Comparison of ENCODE assay signal across 8 mouse cellular contexts in the genomic region with DNA sequence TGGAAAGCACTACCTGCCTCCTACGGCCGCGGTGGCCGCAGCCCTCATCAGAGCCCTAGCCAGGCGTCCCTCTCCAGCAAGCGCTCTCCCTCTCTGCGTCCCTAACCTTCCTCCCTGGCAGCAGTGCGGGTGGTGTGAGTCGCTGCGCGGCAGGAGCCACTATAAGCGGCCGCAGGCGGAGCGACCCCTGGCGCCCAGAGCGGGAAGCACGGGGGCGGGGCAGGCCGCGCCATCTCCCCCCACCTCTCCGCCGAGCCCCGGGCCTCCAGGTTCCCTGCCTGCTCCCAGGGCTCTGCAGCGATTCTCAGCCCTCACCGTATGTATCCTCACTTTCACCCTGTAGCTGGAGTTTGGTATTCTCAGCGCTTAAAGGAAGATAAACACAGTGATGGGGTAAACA. TPM values are rescaled to one million over a fixed set of nuclear protein-coding genes. Genes with fewer than 3 reads are reported as not detected.
DNase-seq lines count a peak whose midpoint lies in the region; ATAC-seq lines count a peak whose summit lies in the region.

No protein-coding gene starts in this region.

- no peak overlapping the region; the same call in 1 of the 2 replicates for H3K9ac ChIP-seq in hindbrain, embryonic 16.5 days (ENCODE audit: low read depth, low read length)
- no peak overlapping the region for H3K9ac ChIP-seq in limb, embryonic 11.5 days (ENCODE audit: low read length)
- H3K9ac ChIP-seq in midbrain, embryonic 11.5 days (ENCODE audit: low read length): peak overlapping the region; percentile 40; the same call in 1 of the 2 replicates

- DNase-seq in adrenal gland, adult 18-20 months (ENCODE audit: low spot score in 2 of 2): peak; percentile 73 to 81
- peak; percentile 75 to 87 for DNase-seq in cerebellum, postnatal 25 days
- DNase-seq in gastrocnemius, postnatal 10 days: peak; percentile 90
- peak; percentile 91 for DNase-seq in limb, embryonic 11.5 days (ENCODE audit: low spot score)
- DNase-seq in midbrain, embryonic 11.5 days (ENCODE audit: low spot score, missing footprints): peak; percentile 100
- peak; percentile 23 for DNase-seq in skeletal muscle tissue, adult 2 months (ENCODE audit: low read depth, low spot score)
- no peak for DNase-seq in adipocyte (ENCODE audit: low spot score)

- no peak overlapping the region for H3K27ac ChIP-seq in hindbrain, embryonic 16.5 days (ENCODE audit: low read depth, low read length)
- no peak overlapping the region for H3K27ac ChIP-seq in limb, embryonic 11.5 days (replicated peaks; ENCODE audit: low read depth, low read length)
- H3K27ac ChIP-seq in midbrain, embryonic 11.5 days (ENCODE audit: low read depth, low read length): no peak overlapping the region

- WGBS in hindbrain, embryonic 16.5 days: under 1% methylated on average over 26 of the region's 27 CpGs
- under 1% methylated on average over 25 of the region's 27 CpGs for WGBS in limb, embryonic 11.5 days
- WGBS in midbrain, embryonic 11.5 days: under 1% methylated on average over 27 of the region's 27 CpGs

- H3K4me2 ChIP-seq in hindbrain, embryonic 16.5 days (ENCODE audit: low read length): peak overlapping the region; percentile 55
- peak overlapping the region; percentile 24 for H3K4me2 ChIP-seq in limb, embryonic 11.5 days (ENCODE audit: low read depth, severe bottlenecking)
- H3K4me2 ChIP-seq in midbrain, embryonic 11.5 days: peak overlapping the region; percentile 36

- peaks cover 51% of the 10 kb centered on the region for H3K27me3 ChIP-seq in hindbrain, embryonic 16.5 days (replicated peaks; ENCODE audit: control insufficient read depth, insufficient read depth, low read length)
- peaks cover 90% of the 10 kb centered on the region for H3K27me3 ChIP-seq in limb, embryonic 11.5 days (ENCODE audit: control insufficient read depth, insufficient read depth, low read length)
- H3K27me3 ChIP-seq in midbrain, embryonic 11.5 days (ENCODE audit: control insufficient read depth, insufficient read depth, low read length): peaks cover 78% of the 10 kb centered on the region

- H3K4me3 ChIP-seq in hindbrain, embryonic 16.5 days (ENCODE audit: low read length): peak overlapping the region; percentile 25
- peak overlapping the region; percentile 5; the same call in 1 of the 2 replicates for H3K4me3 ChIP-seq in limb, embryonic 11.5 days (ENCODE audit: low read depth, low read length)
- peak overlapping the region; percentile 26 for H3K4me3 ChIP-seq in midbrain, embryonic 11.5 days (ENCODE audit: low read depth, low read length)

- H3K36me3 ChIP-seq in hindbrain, embryonic 16.5 days (ENCODE audit: control insufficient read depth, insufficient read depth, low read length): no peaks in the 10 kb centered on the region
- 0 out of 2 replicates have a peak, but pooled peaks cover 2% of the 10 kb centered on the region for H3K36me3 ChIP-seq in limb, embryonic 11.5 days (ENCODE audit: control insufficient read depth, insufficient read depth, low read length)
- H3K36me3 ChIP-seq in midbrain, embryonic 11.5 days (ENCODE audit: control insufficient read depth, insufficient read depth, low read length): no peaks in the 10 kb centered on the region

- peaks cover 5% of the 10 kb centered on the region; the same call in 1 of the 2 replicates for H3K4me1 ChIP-seq in hindbrain, embryonic 16.5 days (ENCODE audit: control insufficient read depth, insufficient read depth, low read depth, low read length)
- peaks cover 6% of the 10 kb centered on the region for H3K4me1 ChIP-seq in limb, embryonic 11.5 days (ENCODE audit: control insufficient read depth, insufficient read depth, low read length)
- peaks cover 14% of the 10 kb centered on the region for H3K4me1 ChIP-seq in midbrain, embryonic 11.5 days (ENCODE audit: control insufficient read depth, insufficient read depth, low read length)

- no peaks in the 10 kb centered on the region for H3K9me3 ChIP-seq in hindbrain, embryonic 16.5 days (ENCODE audit: control insufficient read depth, low read length)
- H3K9me3 ChIP-seq in limb, embryonic 11.5 days (ENCODE audit: control insufficient read depth, low read length): no peaks in the 10 kb centered on the region
- H3K9me3 ChIP-seq in midbrain, embryonic 11.5 days (ENCODE audit: control insufficient read depth, low read length): no peaks in the 10 kb centered on the region

- ATAC-seq in hindbrain, embryonic 16.5 days: peak; percentile 63
- no peak for ATAC-seq in limb, embryonic 11.5 days (ENCODE audit: insufficient number of reproducible peaks, low FRiP score, low TSS enrichment, low read depth)
- ATAC-seq in midbrain, embryonic 11.5 days (ENCODE audit: low FRiP score): peak; percentile 63

RNA-seq across cellular contexts. Expression of gene C1ql4, which starts 0.7 kb away (rescaled TPM):
- not detected for total RNA-seq in adrenal gland, adult 18-20 months (2021)
- total RNA-seq in gastrocnemius, postnatal 10 days (2021): not detected
- 4.0 and 5.7 TPM in 2 replicates for polyA plus RNA-seq in hindbrain, embryonic 16.5 days (2015; fragmentation: Nextera tagmentation; extraction: Ambion mirVana)
- not detected in 2 replicates for polyA plus RNA-seq in limb, embryonic 11.5 days (2014; fragmentation: Nextera tagmentation; extraction: Ambion mirVana)
- polyA plus RNA-seq in midbrain, embryonic 11.5 days (2014; fragmentation: Nextera tagmentation; extraction: Ambion mirVana): 5.0 and 6.2 TPM in 2 replicates

RNA-seq across cellular contexts. Expression of gene Dnajc22, which starts 4.7 kb away (rescaled TPM):
- 1 to 10 TPM; 2.5 to 8.4 TPM for total RNA-seq in adrenal gland, adult 18-20 months (2021)
- under 1 TPM in 1 of 2 experiments, not detected in 1; 0.50 TPM for total RNA-seq in gastrocnemius, postnatal 10 days (2021)
- 0.92 and 1.1 TPM in 2 replicates for polyA plus RNA-seq in hindbrain, embryonic 16.5 days (2015; fragmentation: Nextera tagmentation; extraction: Ambion mirVana)
- 0.61 and 0.62 TPM in 2 replicates for polyA plus RNA-seq in limb, embryonic 11.5 days (2014; fragmentation: Nextera tagmentation; extraction: Ambion mirVana)
- polyA plus RNA-seq in midbrain, embryonic 11.5 days (2014; fragmentation: Nextera tagmentation; extraction: Ambion mirVana): 0.46 and 0.50 TPM in 2 replicates

RNA-seq across cellular contexts. Expression of gene Troap, which starts 13.9 kb away (rescaled TPM):
- total RNA-seq in adrenal gland, adult 18-20 months (2021): not detected
- total RNA-seq in gastrocnemius, postnatal 10 days (2021): 1 to 10 TPM; 2.5 to 4.6 TPM
- 5.6 and 8.7 TPM in 2 replicates for polyA plus RNA-seq in hindbrain, embryonic 16.5 days (2015; fragmentation: Nextera tagmentation; extraction: Ambion mirVana)
- polyA plus RNA-seq in limb, embryonic 11.5 days (2014; fragmentation: Nextera tagmentation; extraction: Ambion mirVana): 33.4 and 37.2 TPM in 2 replicates
- 19.7 and 27.2 TPM in 2 replicates for polyA plus RNA-seq in midbrain, embryonic 11.5 days (2014; fragmentation: Nextera tagmentation; extraction: Ambion mirVana)

RNA-seq across cellular contexts. Expression of gene Prph, which starts 33.3 kb away (rescaled TPM):
- under 1 TPM; 0.51 to 0.56 TPM for total RNA-seq in adrenal gland, adult 18-20 months (2021)
- 1 to 10 TPM; 1.7 to 2.0 TPM for total RNA-seq in gastrocnemius, postnatal 10 days (2021)
- 52.8 and 81.8 TPM in 2 replicates for polyA plus RNA-seq in hindbrain, embryonic 16.5 days (2015; fragmentation: Nextera tagmentation; extraction: Ambion mirVana)
- polyA plus RNA-seq in limb, embryonic 11.5 days (2014; fragmentation: Nextera tagmentation; extraction: Ambion mirVana): 0.10 and 0.11 TPM in 2 replicates
- polyA plus RNA-seq in midbrain, embryonic 11.5 days (2014; fragmentation: Nextera tagmentation; extraction: Ambion mirVana): 3.6 and 4.8 TPM in 2 replicates

RNA-seq across cellular contexts. Expression of gene Spats2, which starts 37.4 kb away (rescaled TPM):
- total RNA-seq in adrenal gland, adult 18-20 months (2021): 10 to 100 TPM; 10.4 to 10.6 TPM
- 10 to 100 TPM; 12.3 to 14.5 TPM for total RNA-seq in gastrocnemius, postnatal 10 days (2021)
- polyA plus RNA-seq in hindbrain, embryonic 16.5 days (2015; fragmentation: Nextera tagmentation; extraction: Ambion mirVana): 23.8 and 28.8 TPM in 2 replicates
- 69.2 and 70.1 TPM in 2 replicates for polyA plus RNA-seq in limb, embryonic 11.5 days (2014; fragmentation: Nextera tagmentation; extraction: Ambion mirVana)
- polyA plus RNA-seq in midbrain, embryonic 11.5 days (2014; fragmentation: Nextera tagmentation; extraction: Ambion mirVana): 58.8 and 65.6 TPM in 2 replicates
